ENCODE assay signal across 21 mouse cellular contexts in genomic region chr10:6465824-6466223, GRCm38 (mm10).
A peak's percentile ranks its signal among the peaks of the same experiment; 100 is the strongest.
DNase-seq lines count a peak whose midpoint lies in the region; ATAC-seq and TF ChIP-seq lines count a peak whose summit lies in the region.
"Had no signal": no experiment of that assay in that cellular context is flagged by ENCODE, and none has a peak within 500 bp of the region (broad histone marks: within the 10 kb centered on the region; RNA-seq: fewer than 3 reads in every experiment).

No protein-coding gene starts in this region.

- peak; percentile 19 for DNase-seq in forebrain, embryonic 14.5 days (ENCODE audit: low spot score)
- no peak for DNase-seq in forebrain, postnatal 0 days
- peak; percentile 70 for DNase-seq in R1 (ENCODE audit: low read depth, low spot score)
- DNase-seq in hindbrain, embryonic 11.5 days (ENCODE audit: low spot score): peak; percentile 32
- no peak for DNase-seq in ovary, postnatal 36 days (ENCODE audit: low spot score)
- DNase-seq in cerebellum, postnatal 36 days: no peak
- DNase-seq: B cell, adult 2 months; heart, adult 18-20 months; kidney, adult 2 months; kidney, postnatal 14 days; right cerebral cortex, postnatal 4 days; thymus, postnatal 36 days had no signal

- H3K36me3 ChIP-seq in forebrain, embryonic 14.5 days (ENCODE audit: control insufficient read depth, insufficient read depth, low read length): no peaks in the 10 kb centered on the region
- H3K36me3 ChIP-seq in forebrain, postnatal 0 days (ENCODE audit: insufficient read depth): no peaks in the 10 kb centered on the region
- H3K36me3 ChIP-seq in hindbrain, embryonic 11.5 days (ENCODE audit: control insufficient read depth, insufficient read depth, low read length): no peaks in the 10 kb centered on the region
- no peaks in the 10 kb centered on the region for H3K36me3 ChIP-seq in midbrain, embryonic 15.5 days (replicated peaks)
- H3K36me3 ChIP-seq in heart, embryonic 12.5 days: no peaks in the 10 kb centered on the region
- H3K36me3 ChIP-seq: embryonic facial prominence, embryonic 15.5 days; forebrain, embryonic 10.5 days; heart, embryonic 15.5 days; liver, embryonic 12.5 days; lung, embryonic 15.5 days had no signal

- no peak overlapping the region for H3K4me3 ChIP-seq in forebrain, embryonic 14.5 days (ENCODE audit: low read depth, low read length)
- H3K4me3 ChIP-seq in forebrain, postnatal 0 days (ENCODE audit: low read depth, low read length): no peak overlapping the region
- no peak overlapping the region for H3K4me3 ChIP-seq in hindbrain, embryonic 11.5 days (ENCODE audit: low read depth, low read length)
- H3K4me3 ChIP-seq in midbrain, embryonic 15.5 days: no peak overlapping the region
- H3K4me3 ChIP-seq in heart, embryonic 12.5 days: no peak overlapping the region
- H3K4me3 ChIP-seq: embryonic facial prominence, embryonic 15.5 days; forebrain, embryonic 10.5 days; heart, embryonic 15.5 days; left cerebral cortex, adult 2 months; liver, embryonic 12.5 days; lung, embryonic 15.5 days had no signal

- H3K9ac ChIP-seq in forebrain, embryonic 14.5 days (ENCODE audit: low read length): no peak overlapping the region
- H3K9ac ChIP-seq in forebrain, postnatal 0 days: no peak overlapping the region
- no peak overlapping the region for H3K9ac ChIP-seq in hindbrain, embryonic 11.5 days (ENCODE audit: low read depth, low read length)
- H3K9ac ChIP-seq in midbrain, embryonic 15.5 days: no peak overlapping the region
- no peak overlapping the region for H3K9ac ChIP-seq in heart, embryonic 12.5 days
- H3K9ac ChIP-seq: embryonic facial prominence, embryonic 15.5 days; heart, embryonic 15.5 days; liver, embryonic 12.5 days; lung, embryonic 15.5 days had no signal

- 60% methylated on average over 3 of the region's 3 CpGs for WGBS in forebrain, embryonic 14.5 days
- 62% methylated on average over 3 of the region's 3 CpGs for WGBS in forebrain, postnatal 0 days
- WGBS in hindbrain, embryonic 11.5 days: 69% methylated on average over 3 of the region's 3 CpGs
- 58% methylated on average over 3 of the region's 3 CpGs for WGBS in midbrain, embryonic 15.5 days
- 76% methylated on average over 3 of the region's 3 CpGs for WGBS in heart, embryonic 12.5 days

- ATAC-seq in forebrain, embryonic 14.5 days: no peak
- ATAC-seq in forebrain, postnatal 0 days: no peak
- ATAC-seq in hindbrain, embryonic 11.5 days (ENCODE audit: low FRiP score): peak; percentile 87
- ATAC-seq in midbrain, embryonic 15.5 days (replicated peaks): 0 out of 2 replicates have a peak, but pooled peaks have one; percentile 30
- ATAC-seq in heart, embryonic 12.5 days (ENCODE audit: insufficient number of reproducible peaks, low FRiP score): no peak
- ATAC-seq: liver, embryonic 12.5 days had no signal

- no peaks in the 10 kb centered on the region for H3K27me3 ChIP-seq in forebrain, embryonic 14.5 days (replicated peaks; ENCODE audit: control insufficient read depth, insufficient read depth, low read length)
- H3K27me3 ChIP-seq in forebrain, postnatal 0 days (ENCODE audit: insufficient read depth, low read length): no peaks in the 10 kb centered on the region
- H3K27me3 ChIP-seq in hindbrain, embryonic 11.5 days (ENCODE audit: control insufficient read depth, insufficient read depth, low read length): no peaks in the 10 kb centered on the region
- H3K27me3 ChIP-seq in midbrain, embryonic 15.5 days (replicated peaks): no peaks in the 10 kb centered on the region
- H3K27me3 ChIP-seq in heart, embryonic 12.5 days (replicated peaks): no peaks in the 10 kb centered on the region
- H3K27me3 ChIP-seq: embryonic facial prominence, embryonic 15.5 days; heart, embryonic 15.5 days; liver, embryonic 12.5 days; lung, embryonic 15.5 days had no signal

- no peaks in the 10 kb centered on the region for H3K4me1 ChIP-seq in forebrain, embryonic 14.5 days (ENCODE audit: control insufficient read depth, insufficient read depth, low read length)
- no peaks in the 10 kb centered on the region for H3K4me1 ChIP-seq in forebrain, postnatal 0 days (ENCODE audit: insufficient read depth)
- no peaks in the 10 kb centered on the region for H3K4me1 ChIP-seq in hindbrain, embryonic 11.5 days (replicated peaks; ENCODE audit: control insufficient read depth, insufficient read depth, low read length)
- no peaks in the 10 kb centered on the region for H3K4me1 ChIP-seq in midbrain, embryonic 15.5 days
- H3K4me1 ChIP-seq in heart, embryonic 12.5 days (replicated peaks): no peaks in the 10 kb centered on the region
- H3K4me1 ChIP-seq: embryonic facial prominence, embryonic 15.5 days; heart, embryonic 15.5 days; liver, embryonic 12.5 days; lung, embryonic 15.5 days had no signal

- TF ChIP-seq CTCF in forebrain, postnatal 0 days (IDR thresholded peaks at IDR 0.05; ENCODE audit: low read depth): no peak

- H3K4me2 ChIP-seq in forebrain, embryonic 14.5 days (ENCODE audit: low read length): no peak overlapping the region
- H3K4me2 ChIP-seq in forebrain, postnatal 0 days (ENCODE audit: low read depth): no peak overlapping the region
- no peak overlapping the region for H3K4me2 ChIP-seq in hindbrain, embryonic 11.5 days (replicated peaks; ENCODE audit: low read depth, low read length)
- no peak overlapping the region for H3K4me2 ChIP-seq in midbrain, embryonic 15.5 days
- no peak overlapping the region for H3K4me2 ChIP-seq in heart, embryonic 12.5 days
- H3K4me2 ChIP-seq: embryonic facial prominence, embryonic 15.5 days; heart, embryonic 15.5 days; liver, embryonic 12.5 days; lung, embryonic 15.5 days had no signal

- no peak overlapping the region for H3K27ac ChIP-seq in forebrain, embryonic 14.5 days (ENCODE audit: low read depth, low read length)
- no peak overlapping the region for H3K27ac ChIP-seq in forebrain, postnatal 0 days (ENCODE audit: low read depth, low read length)
- H3K27ac ChIP-seq in hindbrain, embryonic 11.5 days (ENCODE audit: low read depth, low read length): no peak overlapping the region
- no peak overlapping the region for H3K27ac ChIP-seq in midbrain, embryonic 15.5 days
- H3K27ac ChIP-seq in heart, embryonic 12.5 days (ENCODE audit: poor library complexity, severe bottlenecking): no peak overlapping the region
- H3K27ac ChIP-seq: embryonic facial prominence, embryonic 15.5 days; forebrain, embryonic 10.5 days; heart, embryonic 15.5 days; left cerebral cortex, adult 2 months; liver, embryonic 12.5 days; lung, embryonic 15.5 days; macrophage had no signal

- no peaks in the 10 kb centered on the region for H3K9me3 ChIP-seq in forebrain, embryonic 14.5 days (replicated peaks; ENCODE audit: control insufficient read depth, low read length)
- no peaks in the 10 kb centered on the region for H3K9me3 ChIP-seq in forebrain, postnatal 0 days (ENCODE audit: low read length)
- H3K9me3 ChIP-seq in hindbrain, embryonic 11.5 days (ENCODE audit: control insufficient read depth, low read length): no peaks in the 10 kb centered on the region
- H3K9me3 ChIP-seq in midbrain, embryonic 15.5 days: no peaks in the 10 kb centered on the region
- no peaks in the 10 kb centered on the region for H3K9me3 ChIP-seq in heart, embryonic 12.5 days (replicated peaks)
- H3K9me3 ChIP-seq: embryonic facial prominence, embryonic 15.5 days; forebrain, embryonic 10.5 days; heart, embryonic 15.5 days; liver, embryonic 12.5 days; lung, embryonic 15.5 days had no signal

Comparison
In these comparisons a context has a peak if more than half of its experiments do, and no peak if none do; other contexts are left out.
1. DNase-seq: peak in forebrain, embryonic 14.5 days (single experiment), R1 (single experiment) and hindbrain, embryonic 11.5 days (single experiment); none in forebrain, postnatal 0 days (single experiment), ovary, postnatal 36 days (single experiment) and cerebellum, postnatal 36 days (0 of 2).
2. ATAC-seq: peak in hindbrain, embryonic 11.5 days (single experiment) and midbrain, embryonic 15.5 days (single experiment); none in forebrain, embryonic 14.5 days (single experiment), forebrain, postnatal 0 days (single experiment) and heart, embryonic 12.5 days (single experiment).